Mouse (Mus musculus) layer of hippocampus, postnatal 36 days (tissue): ENCODE measurements around the gene Sdc1. TPM values are rescaled to one million over a fixed set of nuclear protein-coding genes. Genes with fewer than 3 reads are reported as not detected.

Experiments used
- DNase-seq, 2 experiments: peaks; one replicate each; pipeline ENCODE4 v3.0.0; 2022
- total RNA-seq, 2 experiments: library from RNA; stranded (reverse); gene quantifications; 2 replicates each; pipeline ENCODE4 v1.2.3; 2021

Gene Sdc1
- total RNA-seq, 2 experiments from 2014 or later, result 0.52 to 1.4 TPM

GRCm38 (mm10) chr12:8827014-8827715 lies 56.0 kb downstream of the Sdc1 start:
- no peak for DNase-seq

GRCm38 (mm10) chr12:8829032-8829660 lies 58.0 kb downstream of the Sdc1 start:
- no peak for DNase-seq

- DNase-seq, result no peak
Observed at GRCm38 (mm10) chr12:8829661-8830040, 58.5 kb downstream of the Sdc1 start.

GRCm38 (mm10) chr12:8830967-8831635 lies 60.0 kb downstream of the Sdc1 start:
- no peak for DNase-seq

GRCm38 (mm10) chr12:8831710-8832109 lies 60.6 kb downstream of the Sdc1 start:
- DNase-seq, result no peak

GRCm38 (mm10) chr12:8840782-8841325 lies 69.7 kb downstream of the Sdc1 start:
- DNase-seq, result no peak

GRCm38 (mm10) chr12:8842725-8843124 lies 71.6 kb downstream of the Sdc1 start:
- no peak for DNase-seq

Other genes with a start within 250 kb of the Sdc1 start
- not detected for gene Slc7a15, start 172.3 kb upstream of the Sdc1 start, total RNA-seq
- gene Pum2, start 97.2 kb upstream of the Sdc1 start, total RNA-seq, result 100 to 1,000 TPM; 194 to 203 TPM
- gene Laptm4a, start 150.3 kb downstream of the Sdc1 start, total RNA-seq, result 100 to 1,000 TPM; 211 to 225 TPM
- gene Matn3, start 176.6 kb downstream of the Sdc1 start, total RNA-seq, result not detected
- 10 to 100 TPM; 43.8 to 44.5 TPM for gene Wdr35, start 202.6 kb downstream of the Sdc1 start, total RNA-seq